Mouse (Mus musculus): ENCODE results near the gene Dhx33. TPM values are rescaled to one million over a fixed set of nuclear protein-coding genes. Genes with fewer than 3 reads are reported as not detected.

The Dhx33 gene
- polyA plus RNA-seq (2015; fragmentation: Nextera tagmentation; extraction: Ambion mirVana), result 13.8 and 15.8 TPM in 2 replicates

DNA sequence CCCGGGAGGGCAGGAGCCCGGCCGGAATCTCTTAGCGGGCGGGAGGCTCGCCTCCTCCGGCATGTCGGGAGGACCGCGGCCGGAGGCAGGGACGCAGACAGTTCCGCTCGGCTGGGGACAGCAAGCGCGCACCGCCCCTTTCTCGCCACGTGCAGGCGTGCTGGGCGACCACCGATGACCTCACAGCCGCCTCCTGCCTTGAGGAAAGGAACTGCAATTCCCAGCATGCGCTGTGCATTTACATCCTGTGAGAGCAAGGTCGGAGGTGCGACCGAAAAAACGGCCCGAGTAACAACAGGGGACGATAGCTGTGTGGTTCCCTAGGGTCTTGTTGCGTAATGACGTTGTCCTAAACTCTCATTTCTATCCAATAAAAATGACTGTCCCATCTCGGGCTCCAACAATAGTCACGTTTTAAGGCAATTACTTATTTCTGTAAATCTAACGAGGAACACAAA lies at the start of gene Dhx33:
Dhx33 (minus strand) TSS at position 122 of the 458 bp plus-strand sequence.
- WGBS, result under 1% methylated on average over 35 of the region's 35 CpGs
- H3K9me3 ChIP-seq, result no peaks in the 10 kb centered on the region
- H3K27me3 ChIP-seq, result no peaks in the 10 kb centered on the region
- H3K4me3 ChIP-seq (replicated peaks), result peak within 1 kb of the TSS; percentile 94
- H3K9ac ChIP-seq (replicated peaks), result peak within 1 kb of the TSS; percentile 81
- H3K27ac ChIP-seq, result peak within 1 kb of the TSS; percentile 82
- H3K36me3 ChIP-seq, result peaks cover 19% of the 10 kb centered on the region
- ATAC-seq, result peak; percentile 99
- H3K4me2 ChIP-seq (replicated peaks), result peak within 1 kb of the TSS; percentile 86
- peaks cover 25% of the 10 kb centered on the region for H3K4me1 ChIP-seq (replicated peaks)

- H3K9ac ChIP-seq (replicated peaks), result no peak overlapping the region
- H3K27me3 ChIP-seq, result no peaks in the 10 kb centered on the region
- no peak overlapping the region for H3K27ac ChIP-seq
- no peak overlapping the region for H3K4me2 ChIP-seq (replicated peaks)
- H3K4me3 ChIP-seq (replicated peaks), result no peak overlapping the region
- WGBS, result 0% methylated on average over 1 of the region's 1 CpGs
- no peaks in the 10 kb centered on the region for H3K4me1 ChIP-seq (replicated peaks)
- no peaks in the 10 kb centered on the region for H3K36me3 ChIP-seq
- 0 out of 2 replicates have a peak, but pooled peaks have one; percentile 30 for ATAC-seq
- H3K9me3 ChIP-seq, result no peaks in the 10 kb centered on the region
Measured at GRCm38 (mm10) chr11:71052554-71052953, 48.3 kb upstream of the Dhx33 start.

DNA sequence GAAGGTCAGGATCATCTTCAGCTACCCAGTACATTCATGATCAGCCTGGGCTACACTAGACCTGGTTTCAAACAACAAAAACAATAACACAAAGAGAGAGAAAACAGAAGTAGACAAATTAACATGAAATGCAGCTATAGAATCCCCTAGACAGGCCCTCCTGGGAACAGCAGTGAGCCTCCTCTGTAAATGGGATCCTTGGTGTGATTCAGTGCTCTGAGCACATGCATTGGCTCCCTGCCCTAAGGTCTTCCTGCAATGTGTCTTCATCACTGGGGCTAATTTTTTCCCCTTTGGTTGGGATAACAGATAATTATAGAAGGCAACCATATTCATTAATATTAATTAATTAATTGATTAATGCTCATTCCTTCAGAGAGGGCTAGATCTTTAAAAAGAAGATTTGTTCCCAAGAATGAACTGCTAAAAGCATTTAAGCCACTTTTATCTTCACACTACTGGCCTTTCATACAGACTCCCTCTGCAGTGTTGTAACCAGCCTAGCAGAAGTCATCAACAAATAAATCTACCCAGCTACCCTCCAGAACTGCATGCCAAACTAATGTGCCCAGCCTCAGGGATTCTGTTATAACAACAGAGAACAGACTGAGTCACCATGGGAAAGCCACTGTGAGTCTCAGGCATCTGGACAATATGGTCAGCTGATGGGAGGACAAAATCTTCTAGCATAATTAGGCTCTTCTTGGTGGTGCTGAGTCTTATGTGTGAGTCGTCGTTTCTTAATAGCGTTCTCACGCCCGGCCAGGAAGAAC lies 35.5 kb upstream of the Dhx33 start:
- no peak overlapping the region for H3K9ac ChIP-seq (replicated peaks)
- WGBS, result 99% methylated on average over 5 of the region's 5 CpGs
- ATAC-seq, result no peak
- H3K27me3 ChIP-seq, result no peaks in the 10 kb centered on the region
- no peak overlapping the region for H3K4me2 ChIP-seq (replicated peaks)
- H3K4me3 ChIP-seq (replicated peaks), result no peak overlapping the region
- H3K36me3 ChIP-seq, result no peaks in the 10 kb centered on the region
- H3K4me1 ChIP-seq (replicated peaks), result no peaks in the 10 kb centered on the region
- H3K9me3 ChIP-seq, result no peaks in the 10 kb centered on the region
- H3K27ac ChIP-seq, result no peak overlapping the region

DNA sequence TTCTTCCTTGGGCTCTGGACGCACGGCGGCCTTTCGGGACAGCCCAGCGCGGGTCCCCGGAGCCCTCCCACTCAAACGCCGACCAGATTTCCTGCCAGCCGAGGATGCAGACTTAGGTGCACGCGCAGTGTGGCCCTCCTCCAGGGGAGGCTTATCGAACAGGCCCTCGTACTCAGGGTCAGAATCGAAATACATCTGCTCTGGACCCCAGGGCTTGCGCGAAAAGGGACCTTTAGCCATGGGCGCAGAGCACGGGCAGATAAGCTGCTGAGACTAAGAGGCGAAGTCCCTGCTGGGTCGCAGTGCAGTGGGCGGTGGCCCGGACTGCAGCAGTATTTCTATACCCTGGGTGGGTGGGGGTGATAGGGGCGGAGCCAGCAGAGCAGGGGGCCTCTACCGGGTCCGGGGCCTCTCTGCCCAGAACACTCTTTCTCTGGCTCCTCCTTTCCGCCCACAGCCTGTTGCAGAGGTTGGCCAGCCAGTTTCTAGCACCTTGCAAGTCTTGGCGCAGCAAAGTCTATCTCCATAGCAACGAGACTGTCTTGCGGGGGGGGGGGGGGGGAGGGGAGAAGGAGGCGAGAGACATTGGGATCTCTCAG lies 29.0 kb upstream of the Dhx33 start, which contains the start of gene 6330403K07Rik:
6330403K07Rik (minus strand) TSS at position 351 of the 599 bp plus-strand sequence.
- Histone ChIP-seq H3K9me3 (no peaks in the 10 kb centered on the region), H3K4me1 (replicated peaks) (peaks cover 35% of the 10 kb centered on the region), H3K9ac (replicated peaks) (peak within 1 kb of the TSS; percentile 97), H3K4me3 (replicated peaks) (peak within 1 kb of the TSS; percentile 72), H3K27me3 (no peaks in the 10 kb centered on the region), H3K27ac (peak within 1 kb of the TSS; percentile 98), H3K36me3 (peaks cover under 1% of the 10 kb centered on the region), H3K4me2 (replicated peaks) (peak within 1 kb of the TSS; percentile 77)
- under 1% methylated on average over 29 of the region's 31 CpGs for WGBS
- peak; percentile 98 for ATAC-seq

- peak overlapping the region; percentile 97 for H3K9ac ChIP-seq (replicated peaks)
- H3K9me3 ChIP-seq, result no peaks in the 10 kb centered on the region
- peak overlapping the region; percentile 98 for H3K27ac ChIP-seq
- peak overlapping the region; percentile 77 for H3K4me2 ChIP-seq (replicated peaks)
- WGBS, result 2% methylated on average over 26 of the region's 26 CpGs
- peak; percentile 16 for ATAC-seq
- H3K4me1 ChIP-seq (replicated peaks), result peaks cover 35% of the 10 kb centered on the region
- peak overlapping the region; percentile 72 for H3K4me3 ChIP-seq (replicated peaks)
- H3K36me3 ChIP-seq, result peaks cover 7% of the 10 kb centered on the region
- no peaks in the 10 kb centered on the region for H3K27me3 ChIP-seq
Measured at GRCm38 (mm10) chr11:71032491-71033162, 28.4 kb upstream of the Dhx33 start.

DNA sequence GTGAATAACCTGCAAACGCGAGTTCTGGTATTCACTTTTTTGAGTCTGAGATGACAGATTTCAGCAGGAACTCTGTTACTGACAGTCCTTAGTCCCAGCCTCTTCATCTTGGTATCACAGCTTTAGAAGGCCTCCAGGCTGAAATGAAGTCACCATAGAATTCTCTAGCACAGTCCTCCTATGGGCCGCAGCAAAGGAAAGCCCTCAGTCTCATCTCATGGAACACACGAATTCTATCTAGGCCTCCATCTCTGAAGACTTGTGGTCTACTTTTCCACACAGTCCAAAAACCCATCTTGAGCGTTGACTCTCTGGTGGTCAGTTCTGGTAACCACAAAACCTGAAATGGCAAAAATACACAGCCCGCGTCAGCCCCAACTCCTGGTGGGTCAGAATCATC lies 27.8 kb upstream of the Dhx33 start:
- no peak for ATAC-seq
- WGBS, result 54% methylated on average over 7 of the region's 7 CpGs
- H3K27ac ChIP-seq, result peak overlapping the region; percentile 98

DNA sequence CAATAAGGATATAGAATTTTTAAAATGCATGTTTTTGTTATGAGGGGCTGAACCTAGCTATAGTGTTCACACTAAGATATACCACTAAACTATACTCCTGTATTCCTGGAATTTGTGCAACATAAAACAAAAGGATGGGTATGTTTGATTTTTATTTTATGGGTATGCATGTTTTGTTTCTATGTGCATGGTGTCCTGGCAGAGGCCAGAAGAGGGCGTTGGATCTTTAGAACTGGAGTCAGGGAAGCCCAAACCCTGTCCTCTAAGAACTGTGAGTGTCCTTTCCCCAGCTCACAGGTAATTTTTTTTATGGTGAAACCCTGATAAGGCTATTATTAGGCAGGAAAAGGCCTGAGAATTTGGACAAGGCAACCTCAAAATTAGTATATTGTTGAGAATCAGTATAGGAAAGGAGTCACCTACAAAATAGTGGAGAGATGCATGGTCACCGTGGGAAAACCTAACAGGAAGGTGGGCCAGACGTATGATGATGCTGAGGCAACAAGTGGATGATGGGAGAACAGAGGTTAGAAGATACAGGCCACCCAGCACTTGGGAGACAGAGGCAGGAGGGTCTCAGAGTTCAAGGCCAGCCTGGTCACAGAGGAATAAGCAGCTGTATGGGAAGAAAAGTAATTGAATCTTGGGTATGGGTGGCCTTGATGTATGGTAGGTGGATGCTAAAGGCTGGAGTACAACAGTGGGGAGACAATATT lies 25.3 kb upstream of the Dhx33 start:
- Histone ChIP-seq H3K4me2 (replicated peaks) (no peak overlapping the region), H3K27ac (no peak overlapping the region), H3K27me3 (no peaks in the 10 kb centered on the region), H3K36me3 (peaks cover 36% of the 10 kb centered on the region), H3K4me3 (replicated peaks) (no peak overlapping the region), H3K4me1 (replicated peaks) (peaks cover 35% of the 10 kb centered on the region), H3K9ac (replicated peaks) (no peak overlapping the region), H3K9me3 (no peaks in the 10 kb centered on the region)
- WGBS, result 76% methylated on average over 3 of the region's 3 CpGs
- no peak for ATAC-seq

More for the DNA sequence above, 27.8 kb upstream of the Dhx33 start:
- Histone ChIP-seq H3K27me3 (no peaks in the 10 kb centered on the region), H3K36me3 (peaks cover 12% of the 10 kb centered on the region), H3K4me2 (replicated peaks) (peak overlapping the region; percentile 77), H3K9ac (replicated peaks) (peak overlapping the region; percentile 97), H3K4me3 (replicated peaks) (peak overlapping the region; percentile 72), H3K4me1 (replicated peaks) (peaks cover 35% of the 10 kb centered on the region), H3K9me3 (no peaks in the 10 kb centered on the region)

DNA sequence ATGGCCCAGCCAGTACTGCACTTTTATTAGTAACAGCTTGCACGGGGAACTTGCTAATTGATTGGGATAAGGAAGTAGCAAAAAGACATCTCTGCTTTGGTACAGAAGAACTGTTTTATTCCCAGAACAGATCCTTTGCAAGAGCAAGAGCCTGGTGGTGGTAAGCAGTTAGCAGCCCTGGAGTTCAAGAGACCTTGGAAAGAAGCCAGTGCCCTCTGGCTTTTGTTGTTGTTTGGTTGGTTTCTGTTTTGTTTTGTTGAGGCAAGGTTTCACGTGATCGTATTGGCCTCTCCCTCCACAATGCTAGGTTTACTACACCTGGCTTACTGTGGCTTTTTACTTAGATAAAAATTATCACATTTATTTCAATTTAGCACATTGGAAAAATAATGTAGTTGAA lies 24.0 kb upstream of the Dhx33 start:
- Histone ChIP-seq H3K9ac (replicated peaks) (no peak overlapping the region), H3K4me3 (replicated peaks) (no peak overlapping the region), H3K4me2 (replicated peaks) (no peak overlapping the region), H3K27ac (no peak overlapping the region), H3K4me1 (replicated peaks) (peaks cover 26% of the 10 kb centered on the region), H3K36me3 (peaks cover 37% of the 10 kb centered on the region), H3K27me3 (no peaks in the 10 kb centered on the region), H3K9me3 (no peaks in the 10 kb centered on the region)
- WGBS, result 86% methylated on average over 3 of the region's 3 CpGs
- ATAC-seq, result no peak

- WGBS, result under 1% methylated on average over 71 of the region's 71 CpGs
- 0 out of 2 replicates have a peak, but pooled peaks cover under 1% of the 10 kb centered on the region for H3K36me3 ChIP-seq
- peaks cover 52% of the 10 kb centered on the region for H3K4me1 ChIP-seq (replicated peaks)
Measured at GRCm38 (mm10) chr11:71019201-71020068, 15.2 kb upstream of the Dhx33 start, which contains the start of the genes Mis12 and Derl2. Gene Mis12, plus strand, starts transcription at chr11:71019611. Gene Derl2, minus strand, starts transcription at chr11:71019841.

GRCm38 (mm10) chr11:71018416-71019200 lies 14.4 kb upstream of the Dhx33 start:
- 0 out of 2 replicates have a peak, but pooled peaks cover under 1% of the 10 kb centered on the region for H3K36me3 ChIP-seq
- 6% methylated on average over 28 of the region's 28 CpGs for WGBS
- peak overlapping the region; percentile 83 for H3K4me2 ChIP-seq (replicated peaks)
- no peaks in the 10 kb centered on the region for H3K27me3 ChIP-seq
- peaks cover 52% of the 10 kb centered on the region for H3K4me1 ChIP-seq (replicated peaks)
- H3K27ac ChIP-seq, result peak overlapping the region; percentile 84
- peak overlapping the region; percentile 74 for H3K4me3 ChIP-seq (replicated peaks)
- ATAC-seq, result no peak
- H3K9me3 ChIP-seq, result no peaks in the 10 kb centered on the region
- peak overlapping the region; percentile 88 for H3K9ac ChIP-seq (replicated peaks)

More at GRCm38 (mm10) chr11:71019201-71020068, 15.2 kb upstream of the Dhx33 start, which contains the start of the genes Mis12 and Derl2:
- peak; percentile 100 for ATAC-seq
- Histone ChIP-seq H3K9ac (replicated peaks) (peak within 1 kb of the TSS; percentile 88), H3K4me2 (replicated peaks) (peak within 1 kb of the TSS; percentile 83), H3K4me3 (replicated peaks) (peak within 1 kb of the TSS; percentile 74), H3K9me3 (no peaks in the 10 kb centered on the region), H3K27me3 (no peaks in the 10 kb centered on the region), H3K27ac (peak within 1 kb of the TSS; percentile 87)

All from midbrain, embryonic 13.5 days (tissue).